Mouse (Mus musculus) regulatory T cell (primary cell): Measurements from ENCODE around the gene Ptprn2.

Experiments
- in situ Hi-C: fragments of 300-600 bp; cut with MboI, MseI; formaldehyde crosslinking; loops from one replicate; pipeline ENCODE4 v1.15.1; 2025; ENCODE audit warnings: high pct_unique_total_duplicates

Ptprn2 gene

GRCm38 (mm10) chr12:117047384-117048251 is 562.1 kb downstream of the Ptprn2 start:
- in situ Hi-C loops: no loop called here

GRCm38 (mm10) chr12:117049829-117050228 is 564.3 kb downstream of the Ptprn2 start:
- in situ Hi-C loops: no loop called here

- in situ Hi-C loops: no loop called here
Measured at GRCm38 (mm10) chr12:117053223-117053850, 567.8 kb downstream of the Ptprn2 start.

GRCm38 (mm10) chr12:117053851-117054769 is 568.6 kb downstream of the Ptprn2 start:
- in situ Hi-C loops: no loop called here

GRCm38 (mm10) chr12:117054925-117055570 is 569.5 kb downstream of the Ptprn2 start:
- in situ Hi-C loops: no loop called here

GRCm38 (mm10) chr12:117058184-117058958 is 572.9 kb downstream of the Ptprn2 start:
- in situ Hi-C loops: no loop called here

- in situ Hi-C loops: no loop called here
Measured at GRCm38 (mm10) chr12:117058975-117059374, 573.5 kb downstream of the Ptprn2 start.

GRCm38 (mm10) chr12:117077664-117078063 is 592.1 kb downstream of the Ptprn2 start:
- in situ Hi-C loops: no loop called here

- in situ Hi-C loops: no loop called here
Measured at GRCm38 (mm10) chr12:117078945-117079344, 593.4 kb downstream of the Ptprn2 start.

GRCm38 (mm10) chr12:117079724-117080123 is 594.2 kb downstream of the Ptprn2 start:
- in situ Hi-C loops: no loop called here

- in situ Hi-C loops: no loop called here
Measured at GRCm38 (mm10) chr12:117083856-117084701, 598.6 kb downstream of the Ptprn2 start.

GRCm38 (mm10) chr12:117084702-117085409 is 599.3 kb downstream of the Ptprn2 start:
- in situ Hi-C loops: no loop called here

GRCm38 (mm10) chr12:117085661-117086335 is 600.3 kb downstream of the Ptprn2 start:
- in situ Hi-C loops: no loop called here

GRCm38 (mm10) chr12:117092345-117093107 is 607.0 kb downstream of the Ptprn2 start:
- in situ Hi-C loops: no loop called here

GRCm38 (mm10) chr12:117095941-117096340 is 610.4 kb downstream of the Ptprn2 start:
- in situ Hi-C loops: no loop called here

- in situ Hi-C loops: no loop called here
Measured at GRCm38 (mm10) chr12:117098295-117098694, 612.8 kb downstream of the Ptprn2 start.

GRCm38 (mm10) chr12:117106696-117107095 is 621.2 kb downstream of the Ptprn2 start:
- in situ Hi-C loops: no loop called here
